Mouse (Mus musculus): ENCODE data around the gene Pex16.

Gene Pex16

GRCm38 (mm10) chr2:92423156-92423555 is 48.7 kb downstream of the Pex16 start:
- no peak for DNase-seq

GRCm38 (mm10) chr2:92423702-92424461 is 49.4 kb downstream of the Pex16 start:
- peak; percentile 97 for DNase-seq

DNA sequence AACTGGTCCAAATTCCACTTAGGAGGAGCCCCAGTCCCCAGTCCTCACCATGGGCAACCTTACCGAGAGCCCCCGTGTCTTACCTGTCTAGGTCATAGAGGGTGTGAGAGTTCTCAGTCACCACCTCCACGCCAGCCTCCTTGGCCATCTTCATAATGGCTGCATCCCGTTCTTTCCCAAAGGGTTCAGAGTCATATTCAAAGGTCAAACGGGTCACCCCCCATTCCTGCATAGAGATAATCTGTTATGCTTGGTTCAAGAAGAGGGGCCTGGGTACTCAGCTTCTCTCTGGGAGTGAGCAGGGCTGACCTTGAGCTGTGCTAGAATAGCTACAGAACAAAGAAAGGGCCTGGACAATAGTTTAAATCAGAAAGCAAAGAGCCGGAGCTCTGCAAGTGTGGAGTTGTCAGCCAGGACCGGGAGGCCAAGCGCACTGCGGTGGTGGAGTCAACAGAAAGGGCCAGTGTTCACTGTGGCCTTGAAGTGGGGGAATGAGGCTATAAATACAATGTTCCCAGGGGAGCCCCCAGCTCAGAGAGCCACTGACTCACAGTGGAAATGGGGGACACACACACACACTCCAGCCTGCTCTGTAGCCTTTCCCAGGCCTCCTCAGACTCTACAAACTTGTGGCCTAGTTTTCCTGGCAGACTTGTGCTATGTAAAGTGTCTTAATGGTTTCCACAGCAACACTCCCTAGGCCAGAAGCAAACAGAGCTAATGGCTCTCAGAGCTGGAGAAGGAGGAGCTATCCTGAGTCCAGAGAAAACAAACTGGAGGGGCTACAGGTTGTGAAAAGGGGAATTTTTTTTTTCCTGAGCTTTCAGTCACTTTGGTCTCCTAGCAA is 50.2 kb downstream of the Pex16 start:
- DNase-seq: peak; percentile 86

GRCm38 (mm10) chr2:92425366-92425765 is 50.9 kb downstream of the Pex16 start:
- DNase-seq: no peak

- DNase-seq: peak; percentile 46
Observed at GRCm38 (mm10) chr2:92426426-92426825, 52.0 kb downstream of the Pex16 start.

- DNase-seq: peak; percentile 96
Observed at GRCm38 (mm10) chr2:92427882-92428281, 53.4 kb downstream of the Pex16 start.

DNA sequence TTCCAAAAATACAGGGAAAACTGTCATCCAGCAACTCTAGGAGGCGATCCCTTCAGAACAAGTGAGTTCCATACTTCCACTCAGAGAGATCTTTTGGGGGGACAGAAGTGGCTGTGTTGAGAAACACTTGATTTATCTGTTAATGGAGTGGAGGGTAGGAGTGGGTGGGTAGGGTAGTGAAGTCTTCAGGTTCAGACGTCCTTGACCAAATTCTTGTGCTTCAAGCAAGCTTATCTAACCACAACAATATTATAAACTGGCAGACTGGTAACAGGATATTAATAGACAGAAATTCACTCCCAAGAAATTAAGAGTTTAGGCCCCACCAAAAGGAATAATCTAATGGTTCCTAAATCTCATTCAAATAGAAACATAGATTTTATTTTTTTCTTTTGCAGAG is 55.6 kb downstream of the Pex16 start:
- no peak for DNase-seq

Data from lung, postnatal 36 days (tissue).